Mouse (Mus musculus) lung, embryonic 14.5 days (tissue): ENCODE measurements around the gene Pigk. TPM values are rescaled to one million over a fixed set of nuclear protein-coding genes. Genes with fewer than 3 reads are reported as not detected.

Experiments
- ATAC-seq: fragments of 200-750 bp; cut with Nextera tagmentation; 2 replicates; pipeline ENCODE4 v1.8.0; 2017; ENCODE audit warnings: mild to moderate bottlenecking, moderate TSS enrichment, moderate library complexity; ENCODE audit not compliant: insufficient read depth
- DNase-seq: peaks from one replicate; pipeline ENCODE4 v3.0.0-alpha.2; 2015
- H3K27ac ChIP-seq: fragments of 300-500 bp; sonication (generic); 2 replicates; pipeline ENCODE4 v1.5.1; 2014; ENCODE audit warnings: low read depth, mild to moderate bottlenecking, moderate library complexity
- H3K27me3 ChIP-seq: fragments of 300-500 bp; sonication (generic); 2 replicates; pipeline ENCODE4 v1.6.1; 2014; ENCODE audit warnings: low read length, control low read depth; ENCODE audit not compliant: insufficient read depth
- H3K36me3 ChIP-seq: fragments of 300-500 bp; sonication (generic); 2 replicates; pipeline ENCODE4 v1.6.1; 2014; ENCODE audit warnings: control low read depth; ENCODE audit not compliant: insufficient read depth
- H3K4me1 ChIP-seq: fragments of 300-500 bp; sonication (generic); 2 replicates; pipeline ENCODE4 v1.6.1; 2014; ENCODE audit warnings: antibody characterized with exemption, control low read depth; ENCODE audit not compliant: insufficient read depth
- H3K4me2 ChIP-seq: fragments of 300-500 bp; sonication (generic); 2 replicates; pipeline ENCODE4 v1.6.1; 2014; ENCODE audit warnings: mild to moderate bottlenecking
- H3K4me3 ChIP-seq: fragments of 300-500 bp; sonication (generic); 2 replicates; pipeline ENCODE4 v1.5.1; 2014; ENCODE audit warnings: low read depth, low read length
- H3K9ac ChIP-seq: fragments of 300-500 bp; sonication (generic); 2 replicates; pipeline ENCODE4 v1.6.1; 2014
- H3K9me3 ChIP-seq: fragments of 300-500 bp; sonication (generic); 2 replicates; pipeline ENCODE4 v1.6.1; 2016; ENCODE audit warnings: low read depth, low read length, control low read depth
- CTCF ChIP-seq: IDR thresholded peaks from 2 replicates; pipeline ENCODE4 v1.5.1; 2016; ENCODE audit warnings: antibody characterized with exemption, low read depth
- WGBS: fragments of 180-500 bp; shearing (Covaris S2); extraction: QIAGEN DNeasy Blood & Tissue Kit; methylation state at CpG from one replicate; pipeline ENCODE4 v1.1.7; 2014; 5-methylcytosine and 5-hydroxymethylcytosine counted together
- polyA plus RNA-seq: library from polyadenylated mRNA; unstranded; fragments of >200 nt; fragmentation: Nextera tagmentation; extraction: Ambion mirVana; gene quantifications from 2 replicates; pipeline ENCODE4 v1.2.1, GENCODE M21; 2014

Gene Pigk
- polyA plus RNA-seq, 1 experiment from 2014 or later: 50.3 TPM

- no peaks in the 10 kb centered on the region for H3K27me3 ChIP-seq
- peak overlapping the region; percentile 34 for H3K4me3 ChIP-seq
- ATAC-seq: peak; percentile 52
- peaks cover 13% of the 10 kb centered on the region for H3K4me1 ChIP-seq
- no peaks in the 10 kb centered on the region for H3K9me3 ChIP-seq
- H3K27ac ChIP-seq: peak overlapping the region; percentile 70
- peaks cover 7% of the 10 kb centered on the region; the same call in 1 of the 2 replicates for H3K36me3 ChIP-seq
- DNase-seq: peak; percentile 73
- peak overlapping the region; percentile 51 for H3K9ac ChIP-seq
- peak overlapping the region; percentile 65 for H3K4me2 ChIP-seq
- TF ChIP-seq CTCF: peak; percentile 72
- 30% methylated on average over 26 of the region's 26 CpGs for WGBS
Measured at GRCm38 (mm10) chr3:152763139-152763882, 49.4 kb downstream of the Pigk start.

- no peak overlapping the region for H3K9ac ChIP-seq
- no peak overlapping the region for H3K4me2 ChIP-seq
- H3K4me3 ChIP-seq: no peak overlapping the region
- peaks cover 20% of the 10 kb centered on the region; the same call in 1 of the 2 replicates for H3K36me3 ChIP-seq
- no peak overlapping the region for H3K27ac ChIP-seq
- no peaks in the 10 kb centered on the region for H3K9me3 ChIP-seq
- WGBS: 67% methylated on average over 8 of the region's 8 CpGs
- no peak for TF ChIP-seq CTCF
- ATAC-seq: no peak
- no peak for DNase-seq
- no peaks in the 10 kb centered on the region for H3K27me3 ChIP-seq
- H3K4me1 ChIP-seq: peaks cover 4% of the 10 kb centered on the region; the same call in 1 of the 2 replicates
Measured at GRCm38 (mm10) chr3:152764516-152765312, 50.8 kb downstream of the Pigk start.

GRCm38 (mm10) chr3:152767485-152767884, 53.6 kb downstream of the Pigk start:
- ATAC-seq (no peak), DNase-seq (no peak)
- no peak for TF ChIP-seq CTCF
- H3K9ac ChIP-seq: no peak overlapping the region
- H3K4me2 ChIP-seq: no peak overlapping the region
- no peak overlapping the region for H3K27ac ChIP-seq
- WGBS: 60% methylated on average over 11 of the region's 11 CpGs
- no peaks in the 10 kb centered on the region for H3K9me3 ChIP-seq
- H3K36me3 ChIP-seq: peaks cover 21% of the 10 kb centered on the region; the same call in 1 of the 2 replicates
- no peaks in the 10 kb centered on the region for H3K27me3 ChIP-seq
- H3K4me3 ChIP-seq: no peak overlapping the region
- H3K4me1 ChIP-seq: no peaks in the 10 kb centered on the region

- peaks cover 21% of the 10 kb centered on the region; the same call in 1 of the 2 replicates for H3K36me3 ChIP-seq
- WGBS: 80% methylated on average over 6 of the region's 6 CpGs
- no peak for TF ChIP-seq CTCF
- DNase-seq: no peak
- no peaks in the 10 kb centered on the region for H3K27me3 ChIP-seq
- ATAC-seq: no peak
- H3K9ac ChIP-seq: no peak overlapping the region
- no peak overlapping the region for H3K27ac ChIP-seq
- no peaks in the 10 kb centered on the region for H3K9me3 ChIP-seq
- H3K4me2 ChIP-seq: no peak overlapping the region
- H3K4me3 ChIP-seq: no peak overlapping the region
- H3K4me1 ChIP-seq: no peaks in the 10 kb centered on the region
Measured at GRCm38 (mm10) chr3:152770056-152770455, 56.2 kb downstream of the Pigk start.

- 64% methylated on average over 6 of the region's 6 CpGs for WGBS
- no peak for DNase-seq
- Histone ChIP-seq H3K9me3 (no peaks in the 10 kb centered on the region), H3K9ac (no peak overlapping the region), H3K4me3 (no peak overlapping the region), H3K36me3 (no peaks in the 10 kb centered on the region), H3K27me3 (no peaks in the 10 kb centered on the region), H3K27ac (no peak overlapping the region), H3K4me2 (no peak overlapping the region), H3K4me1 (no peaks in the 10 kb centered on the region; the same call in 1 of the 2 replicates)
- ATAC-seq: peak; percentile 35
- no peak for TF ChIP-seq CTCF
Measured at GRCm38 (mm10) chr3:152776363-152776762, 62.5 kb downstream of the Pigk start.

GRCm38 (mm10) chr3:152776872-152777540, 63.1 kb downstream of the Pigk start:
- Histone ChIP-seq H3K27ac (no peak overlapping the region), H3K36me3 (no peaks in the 10 kb centered on the region), H3K4me1 (no peaks in the 10 kb centered on the region; the same call in 1 of the 2 replicates), H3K9ac (no peak overlapping the region), H3K9me3 (no peaks in the 10 kb centered on the region), H3K4me3 (no peak overlapping the region), H3K4me2 (no peak overlapping the region), H3K27me3 (no peaks in the 10 kb centered on the region)
- no peak for TF ChIP-seq CTCF
- ATAC-seq: no peak
- DNase-seq: no peak
- WGBS: 60% methylated on average over 16 of the region's 16 CpGs
